Mouse (Mus musculus): Measurements from ENCODE around the gene Clstn3. TPM values are rescaled to one million over a fixed set of nuclear protein-coding genes. Genes with fewer than 3 reads are reported as not detected.
"Not testable (repeated sequence)": the region's sequence is repeated elsewhere in the genome, so short reads cannot be mapped to it uniquely, and the experiment has no call there.

Clstn3 gene
- total and polyA plus RNA-seq, 2 experiments from 2014 or later = 184 to 338 TPM

GRCm38 (mm10) chr6:124426604-124427003 is 38.0 kb downstream of the Clstn3 start:
- DNase-seq (ENCODE audit: low spot score) (no peak), ATAC-seq (no peak)
- TF ChIP-seq CTCF (IDR thresholded peaks at IDR 0.05; ENCODE audit: low read depth) = no peak
- no peak overlapping the region for H3K27ac ChIP-seq
- H3K4me2 ChIP-seq (ENCODE audit: low read depth, low read length) = no peak overlapping the region
- no peaks in the 10 kb centered on the region for H3K27me3 ChIP-seq (ENCODE audit: insufficient read depth, low read length)
- no peak overlapping the region for H3K4me3 ChIP-seq (ENCODE audit: low read length)
- H3K9ac ChIP-seq (replicated peaks; ENCODE audit: low read length) = no peak overlapping the region
- H3K36me3 ChIP-seq (ENCODE audit: insufficient read depth, low read length) = no peaks in the 10 kb centered on the region
- 66% methylated on average over 3 of the region's 3 CpGs for WGBS
- H3K9me3 ChIP-seq (ENCODE audit: low read length) = no peaks in the 10 kb centered on the region
- 0 out of 2 replicates have a peak, but pooled peaks cover 3% of the 10 kb centered on the region for H3K4me1 ChIP-seq (ENCODE audit: insufficient read depth, low read length)

DNA sequence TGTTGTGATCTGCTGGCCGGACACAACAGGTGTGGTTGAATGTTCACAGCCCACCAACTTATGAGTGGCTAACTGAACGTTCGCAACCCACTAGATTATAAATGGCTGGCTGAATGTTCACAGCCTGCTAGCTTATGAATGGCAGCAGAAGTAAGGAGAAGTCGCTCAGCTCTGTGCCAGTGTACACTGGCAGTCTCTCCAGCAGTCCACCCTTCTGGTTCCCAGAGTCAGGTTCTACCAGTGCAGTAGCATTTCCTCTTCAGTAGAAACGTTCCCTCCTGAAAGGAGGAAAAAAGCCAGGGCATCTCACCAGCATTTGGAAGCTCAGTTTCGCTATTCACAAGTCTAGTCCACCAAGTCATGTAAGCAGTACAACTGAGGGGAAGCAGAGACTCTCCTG is 39.1 kb downstream of the Clstn3 start:
- 81% methylated on average over 6 of the region's 6 CpGs for WGBS
- H3K27ac ChIP-seq = no peak overlapping the region
- DNase-seq (ENCODE audit: low spot score) = no peak

GRCm38 (mm10) chr6:124425042-124425441 is 39.6 kb downstream of the Clstn3 start:
- H3K4me2 ChIP-seq (ENCODE audit: low read depth, low read length); H3K27me3 ChIP-seq (ENCODE audit: insufficient read depth, low read length); H3K36me3 ChIP-seq (ENCODE audit: insufficient read depth, low read length); H3K4me1 ChIP-seq (ENCODE audit: insufficient read depth, low read length); H3K9me3 ChIP-seq (ENCODE audit: low read length); H3K27ac ChIP-seq; ATAC-seq; DNase-seq (ENCODE audit: low spot score); H3K9ac ChIP-seq (replicated peaks; ENCODE audit: low read length); H3K4me3 ChIP-seq (ENCODE audit: low read length): not testable (repeated sequence)
- WGBS = 63% methylated on average over 7 of the region's 7 CpGs

More for the DNA sequence above, 39.1 kb downstream of the Clstn3 start:
- H3K9ac ChIP-seq (replicated peaks; ENCODE audit: low read length) = no peak overlapping the region
- TF ChIP-seq CTCF (IDR thresholded peaks at IDR 0.05; ENCODE audit: low read depth) = no peak
- H3K4me2 ChIP-seq (ENCODE audit: low read depth, low read length) = no peak overlapping the region
- H3K36me3 ChIP-seq (ENCODE audit: insufficient read depth, low read length) = no peaks in the 10 kb centered on the region
- no peaks in the 10 kb centered on the region for H3K9me3 ChIP-seq (ENCODE audit: low read length)
- H3K27me3 ChIP-seq (ENCODE audit: insufficient read depth, low read length) = no peaks in the 10 kb centered on the region
- no peaks in the 10 kb centered on the region for H3K4me1 ChIP-seq (ENCODE audit: insufficient read depth, low read length)
- no peak for ATAC-seq
- no peak overlapping the region for H3K4me3 ChIP-seq (ENCODE audit: low read length)

DNA sequence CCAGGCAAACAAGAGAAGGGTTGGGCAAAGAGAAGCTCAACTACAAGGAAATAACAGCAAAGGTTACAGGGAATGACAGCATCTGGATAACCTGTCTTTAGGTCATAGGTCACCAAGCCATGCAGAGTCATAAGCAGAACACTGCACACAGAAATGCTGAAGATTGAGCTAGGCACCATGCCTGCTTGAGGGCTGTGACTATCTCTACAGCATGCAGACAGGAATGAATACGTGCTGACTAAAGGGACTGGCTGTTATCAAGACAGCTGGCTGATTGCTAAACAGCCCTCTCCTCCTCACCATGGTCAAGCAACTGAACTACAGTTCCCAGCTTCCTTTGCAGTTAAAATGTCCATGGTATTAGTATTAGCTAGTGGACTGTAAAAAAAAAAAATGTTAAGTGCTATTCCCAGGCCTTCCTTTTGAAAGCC is 40.5 kb downstream of the Clstn3 start:
- ATAC-seq (no peak), DNase-seq (ENCODE audit: low spot score) (no peak)
- TF ChIP-seq CTCF (IDR thresholded peaks at IDR 0.05; ENCODE audit: low read depth) = no peak
- Histone ChIP-seq H3K4me3 (ENCODE audit: low read length) (no peak overlapping the region), H3K27ac (no peak overlapping the region), H3K36me3 (ENCODE audit: insufficient read depth, low read length) (no peaks in the 10 kb centered on the region), H3K4me1 (ENCODE audit: insufficient read depth, low read length) (no peaks in the 10 kb centered on the region), H3K4me2 (ENCODE audit: low read depth, low read length) (no peak overlapping the region), H3K9ac (replicated peaks; ENCODE audit: low read length) (no peak overlapping the region), H3K27me3 (ENCODE audit: insufficient read depth, low read length) (no peaks in the 10 kb centered on the region), H3K9me3 (ENCODE audit: low read length) (no peaks in the 10 kb centered on the region)
- 64% methylated on average over 1 of the region's 1 CpGs for WGBS

- Histone ChIP-seq H3K36me3 (ENCODE audit: insufficient read depth, low read length) (no peaks in the 10 kb centered on the region), H3K4me3 (ENCODE audit: low read length) (no peak overlapping the region), H3K27me3 (ENCODE audit: insufficient read depth, low read length) (no peaks in the 10 kb centered on the region), H3K4me2 (ENCODE audit: low read depth, low read length) (no peak overlapping the region), H3K27ac (no peak overlapping the region), H3K4me1 (ENCODE audit: insufficient read depth, low read length) (no peaks in the 10 kb centered on the region), H3K9me3 (ENCODE audit: low read length) (no peaks in the 10 kb centered on the region), H3K9ac (replicated peaks; ENCODE audit: low read length) (no peak overlapping the region)
- no peak for DNase-seq (ENCODE audit: low spot score)
- ATAC-seq = no peak
- TF ChIP-seq CTCF (IDR thresholded peaks at IDR 0.05; ENCODE audit: low read depth) = no peak
- 95% methylated on average over 3 of the region's 3 CpGs for WGBS
Measured at GRCm38 (mm10) chr6:124418686-124419085, 45.9 kb downstream of the Clstn3 start.

GRCm38 (mm10) chr6:124415347-124416088 is 49.1 kb downstream of the Clstn3 start:
- Histone ChIP-seq H3K9me3 (ENCODE audit: low read length) (no peaks in the 10 kb centered on the region), H3K36me3 (ENCODE audit: insufficient read depth, low read length) (peaks cover 9% of the 10 kb centered on the region; the same call in 1 of the 2 replicates), H3K27me3 (ENCODE audit: insufficient read depth, low read length) (no peaks in the 10 kb centered on the region), H3K9ac (replicated peaks; ENCODE audit: low read length) (peak overlapping the region; percentile 87), H3K4me2 (ENCODE audit: low read depth, low read length) (peak overlapping the region; percentile 65), H3K4me3 (ENCODE audit: low read length) (peak overlapping the region; percentile 90), H3K27ac (peak overlapping the region; percentile 90), H3K4me1 (ENCODE audit: insufficient read depth, low read length) (no peaks in the 10 kb centered on the region)
- TF ChIP-seq CTCF (IDR thresholded peaks at IDR 0.05; ENCODE audit: low read depth) = peak; percentile 77
- ATAC-seq (peak; percentile 66), DNase-seq (ENCODE audit: low spot score) (peak; percentile 77)
- WGBS = 5% methylated on average over 21 of the region's 21 CpGs

DNA sequence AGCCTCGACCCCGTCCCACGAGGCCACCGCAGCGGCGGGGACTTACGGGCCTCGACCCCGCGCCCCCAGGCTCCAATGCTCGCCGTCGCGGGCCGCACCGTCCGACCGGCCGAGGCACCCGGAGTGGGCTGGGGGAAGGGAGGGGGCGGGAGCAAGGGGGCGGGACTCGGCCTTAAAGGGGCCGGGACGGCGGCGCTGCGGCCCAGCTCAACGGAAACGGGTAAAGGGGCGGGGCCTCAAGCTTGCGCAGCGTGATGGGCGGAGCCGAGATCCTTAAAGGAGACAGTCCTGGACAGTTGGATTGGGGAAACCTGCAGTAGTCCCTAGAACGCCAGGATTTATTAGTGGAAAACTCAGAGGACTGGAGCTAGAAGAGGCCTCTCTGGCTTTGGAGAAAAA is 49.7 kb downstream of the Clstn3 start, which contains the start of gene Pex5:
TSS of gene Pex5 (minus strand) at position 141 of the 399 bp plus-strand sequence.
- H3K4me1 ChIP-seq (ENCODE audit: insufficient read depth, low read length) = no peaks in the 10 kb centered on the region
- H3K27me3 ChIP-seq (ENCODE audit: insufficient read depth, low read length) = no peaks in the 10 kb centered on the region
- peak within 1 kb of the TSS; percentile 90 for H3K27ac ChIP-seq
- H3K9ac ChIP-seq (replicated peaks; ENCODE audit: low read length) = peak within 1 kb of the TSS; percentile 87
- DNase-seq (ENCODE audit: low spot score) (peak; percentile 98), ATAC-seq (peak; percentile 95)
- H3K4me3 ChIP-seq (ENCODE audit: low read length) = peak within 1 kb of the TSS; percentile 90
- H3K9me3 ChIP-seq (ENCODE audit: low read length) = no peaks in the 10 kb centered on the region
- WGBS = 1% methylated on average over 27 of the region's 36 CpGs
- TF ChIP-seq CTCF (IDR thresholded peaks at IDR 0.05; ENCODE audit: low read depth) = no peak
- peak within 1 kb of the TSS; percentile 65 for H3K4me2 ChIP-seq (ENCODE audit: low read depth, low read length)
- H3K36me3 ChIP-seq (ENCODE audit: insufficient read depth, low read length) = peaks cover 9% of the 10 kb centered on the region; the same call in 1 of the 2 replicates
